Mouse (Mus musculus) liver, embryonic 15.5 days (tissue): ENCODE measurements around the gene Kank2. TPM values are rescaled to one million over a fixed set of nuclear protein-coding genes. Genes with fewer than 3 reads are reported as not detected.

ENCODE experiments used
- microRNA-seq: library from miRNA; unstranded; fragments of <30 nt; microRNA quantifications from one replicate; pipeline ENCODE4, GENCODE M21; 2016
- polyA plus RNA-seq: library from polyadenylated mRNA; unstranded; fragments of >200 nt; fragmentation: Nextera tagmentation; extraction: Ambion mirVana; gene quantifications from 2 replicates; pipeline ENCODE4 v1.2.1, GENCODE M21; 2015

The Kank2 gene
- polyA plus RNA-seq, 1 experiment from 2014 or later = 4.8 TPM

Small RNA genes within 50 kb of the gene (microRNA-seq; reads per million reads assigned to microRNA genes)
- 2.8 reads per million, percentile 3 among the genes with 10 or more reads in this experiment for gene Mir7083

Other genes with a start within 250 kb of the Kank2 start
- 18.4 and 18.9 TPM in 2 replicates for gene Timm29, start 206.0 kb downstream of the Kank2 start, polyA plus RNA-seq
- 10.9 and 12.7 TPM in 2 replicates for gene Yipf2, start 205.9 kb downstream of the Kank2 start, polyA plus RNA-seq
- 22.5 and 24.5 TPM in 2 replicates for gene Smarca4, start 182.6 kb downstream of the Kank2 start, polyA plus RNA-seq
- gene Ldlr, start 75.3 kb downstream of the Kank2 start, polyA plus RNA-seq = 24.5 and 24.6 TPM in 2 replicates
- gene Spc24, start 38.4 kb downstream of the Kank2 start, polyA plus RNA-seq = 76.8 and 82.2 TPM in 2 replicates
- gene Angptl8, start 36.8 kb upstream of the Kank2 start, polyA plus RNA-seq = 35.0 and 42.9 TPM in 2 replicates
- gene Dock6, start 53.9 kb upstream of the Kank2 start, polyA plus RNA-seq = 4.2 and 5.6 TPM in 2 replicates
- gene Rab3d, start 119.4 kb upstream of the Kank2 start, polyA plus RNA-seq = 12.0 and 13.1 TPM in 2 replicates
- 0.99 and 1.5 TPM in 2 replicates for gene Ccdc159, start 128.7 kb upstream of the Kank2 start, polyA plus RNA-seq
- gene Tmem205, start 128.8 kb upstream of the Kank2 start, polyA plus RNA-seq = 137 and 160 TPM in 2 replicates
- gene Plppr2, start 138.3 kb upstream of the Kank2 start, polyA plus RNA-seq = 1.2 and 1.5 TPM in 2 replicates
- 2.2 and 2.5 TPM in 2 replicates for gene Swsap1, start 157.0 kb upstream of the Kank2 start, polyA plus RNA-seq
- 124 and 142 TPM in 2 replicates for gene Epor, start 164.8 kb upstream of the Kank2 start, polyA plus RNA-seq
- 0.10 and 0.13 TPM in 2 replicates for gene Rgl3, start 190.7 kb upstream of the Kank2 start, polyA plus RNA-seq
- gene Ccdc151, start 203.9 kb upstream of the Kank2 start, polyA plus RNA-seq = not detected in 2 replicates
- gene Prkcsh, start 204.1 kb upstream of the Kank2 start, polyA plus RNA-seq = 50.6 and 57.5 TPM in 2 replicates